Mouse (Mus musculus) embryonic fibroblast, embryonic 13.5 days (primary cell): ENCODE data around the gene Rhot2.

Source experiments
- CTCF ChIP-seq: IDR thresholded peaks from 2 replicates; pipeline ENCODE4 v1.5.1; 2011; ENCODE audit warnings: mild to moderate bottlenecking, control low read depth, low read length, moderate library complexity, borderline replicate concordance; ENCODE audit not compliant: insufficient read depth
- POLR2A ChIP-seq: IDR thresholded peaks from 2 replicates; pipeline ENCODE4 v1.6.1; 2011; ENCODE audit warnings: low read depth, mild to moderate bottlenecking, control low read depth, low read length, moderate library complexity

- TF ChIP-seq CTCF (no peak), POLR2A (no peak)
These were observed 19.0 kb upstream of the Rhot2 start for GRCm38 (mm10) chr17:25863681-25864080.
